Mouse (Mus musculus): ENCODE data around the gene Rimbp3. TPM values are rescaled to one million over a fixed set of nuclear protein-coding genes. Genes with fewer than 3 reads are reported as not detected.
A peak's percentile ranks its signal among the peaks of the same experiment; 100 is the strongest.

The Rimbp3 gene
- polyA plus RNA-seq, 1 experiment from 2014 or later: 2.3 TPM

- Histone ChIP-seq H3K9me3 (ENCODE audit: control insufficient read depth, low read length) (no peaks in the 10 kb centered on the region), H3K27ac (ENCODE audit: low read length) (no peak overlapping the region), H3K4me2 (ENCODE audit: low read length) (no peak overlapping the region), H3K9ac (replicated peaks; ENCODE audit: low read depth, low read length) (no peak overlapping the region), H3K4me3 (replicated peaks; ENCODE audit: low read length) (no peak overlapping the region), H3K4me1 (replicated peaks; ENCODE audit: control insufficient read depth, insufficient read depth, low read length) (peaks cover 31% of the 10 kb centered on the region), H3K27me3 (replicated peaks; ENCODE audit: control insufficient read depth, insufficient read depth, low read length) (no peaks in the 10 kb centered on the region), H3K36me3 (ENCODE audit: control insufficient read depth, insufficient read depth) (no peaks in the 10 kb centered on the region)
- peak; percentile 21 for ATAC-seq
- 30% methylated on average over 3 of the region's 3 CpGs for WGBS
Observed at GRCm38 (mm10) chr16:17251539-17251938, 43.1 kb downstream of the Rimbp3 start.

- Histone ChIP-seq H3K9ac (replicated peaks; ENCODE audit: low read depth, low read length) (no peak overlapping the region), H3K27me3 (replicated peaks; ENCODE audit: control insufficient read depth, insufficient read depth, low read length) (no peaks in the 10 kb centered on the region), H3K4me3 (replicated peaks; ENCODE audit: low read length) (no peak overlapping the region), H3K27ac (ENCODE audit: low read length) (no peak overlapping the region), H3K36me3 (ENCODE audit: control insufficient read depth, insufficient read depth) (no peaks in the 10 kb centered on the region), H3K4me1 (replicated peaks; ENCODE audit: control insufficient read depth, insufficient read depth, low read length) (peaks cover 31% of the 10 kb centered on the region), H3K9me3 (ENCODE audit: control insufficient read depth, low read length) (no peaks in the 10 kb centered on the region), H3K4me2 (ENCODE audit: low read length) (no peak overlapping the region)
- no peak for ATAC-seq
- WGBS: 60% methylated on average over 3 of the region's 3 CpGs
Observed at GRCm38 (mm10) chr16:17252086-17252726, 43.8 kb downstream of the Rimbp3 start.

GRCm38 (mm10) chr16:17252841-17253240, 44.4 kb downstream of the Rimbp3 start:
- Histone ChIP-seq H3K27me3 (replicated peaks; ENCODE audit: control insufficient read depth, insufficient read depth, low read length) (no peaks in the 10 kb centered on the region), H3K36me3 (ENCODE audit: control insufficient read depth, insufficient read depth) (no peaks in the 10 kb centered on the region)
- WGBS: 67% methylated on average over 7 of the region's 7 CpGs

GRCm38 (mm10) chr16:17254005-17254597, 45.7 kb downstream of the Rimbp3 start:
- no peaks in the 10 kb centered on the region for H3K27me3 ChIP-seq (replicated peaks; ENCODE audit: control insufficient read depth, insufficient read depth, low read length)
- 0 out of 2 replicates have a peak, but pooled peaks cover 7% of the 10 kb centered on the region for H3K36me3 ChIP-seq (ENCODE audit: control insufficient read depth, insufficient read depth)
- no peak overlapping the region for H3K4me3 ChIP-seq (replicated peaks; ENCODE audit: low read length)
- peak; percentile 16; the same call in 1 of the 2 replicates for ATAC-seq
- H3K27ac ChIP-seq (ENCODE audit: low read length): no peak overlapping the region
- H3K4me2 ChIP-seq (ENCODE audit: low read length): no peak overlapping the region
- no peaks in the 10 kb centered on the region for H3K9me3 ChIP-seq (ENCODE audit: control insufficient read depth, low read length)
- H3K9ac ChIP-seq (replicated peaks; ENCODE audit: low read depth, low read length): no peak overlapping the region
- 19% methylated on average over 4 of the region's 4 CpGs for WGBS
- peaks cover 26% of the 10 kb centered on the region for H3K4me1 ChIP-seq (replicated peaks; ENCODE audit: control insufficient read depth, insufficient read depth, low read length)

More at GRCm38 (mm10) chr16:17252841-17253240, 44.4 kb downstream of the Rimbp3 start:
- peaks cover 26% of the 10 kb centered on the region for H3K4me1 ChIP-seq (replicated peaks; ENCODE audit: control insufficient read depth, insufficient read depth, low read length)
- ATAC-seq: no peak
- no peak overlapping the region for H3K4me3 ChIP-seq (replicated peaks; ENCODE audit: low read length)
- H3K9me3 ChIP-seq (ENCODE audit: control insufficient read depth, low read length): no peaks in the 10 kb centered on the region
- no peak overlapping the region for H3K9ac ChIP-seq (replicated peaks; ENCODE audit: low read depth, low read length)
- no peak overlapping the region for H3K4me2 ChIP-seq (ENCODE audit: low read length)
- H3K27ac ChIP-seq (ENCODE audit: low read length): no peak overlapping the region

- no peak for ATAC-seq
- 0 out of 2 replicates have a peak, but pooled peaks cover 7% of the 10 kb centered on the region for H3K36me3 ChIP-seq (ENCODE audit: control insufficient read depth, insufficient read depth)
- no peak overlapping the region for H3K4me2 ChIP-seq (ENCODE audit: low read length)
- no peak overlapping the region for H3K4me3 ChIP-seq (replicated peaks; ENCODE audit: low read length)
- 78% methylated on average over 2 of the region's 2 CpGs for WGBS
- H3K9me3 ChIP-seq (ENCODE audit: control insufficient read depth, low read length): no peaks in the 10 kb centered on the region
- H3K4me1 ChIP-seq (replicated peaks; ENCODE audit: control insufficient read depth, insufficient read depth, low read length): peaks cover 26% of the 10 kb centered on the region
- no peak overlapping the region for H3K27ac ChIP-seq (ENCODE audit: low read length)
- H3K9ac ChIP-seq (replicated peaks; ENCODE audit: low read depth, low read length): no peak overlapping the region
- no peaks in the 10 kb centered on the region for H3K27me3 ChIP-seq (replicated peaks; ENCODE audit: control insufficient read depth, insufficient read depth, low read length)
Observed at GRCm38 (mm10) chr16:17255270-17255669, 46.9 kb downstream of the Rimbp3 start.

- ATAC-seq: 0 out of 2 replicates have a peak, but pooled peaks have one; percentile 13
- 85% methylated on average over 9 of the region's 9 CpGs for WGBS
- H3K9me3 ChIP-seq (ENCODE audit: control insufficient read depth, low read length): no peaks in the 10 kb centered on the region
- H3K4me2 ChIP-seq (ENCODE audit: low read length): no peak overlapping the region
- no peaks in the 10 kb centered on the region for H3K27me3 ChIP-seq (replicated peaks; ENCODE audit: control insufficient read depth, insufficient read depth, low read length)
- H3K27ac ChIP-seq (ENCODE audit: low read length): no peak overlapping the region
- peaks cover 13% of the 10 kb centered on the region for H3K4me1 ChIP-seq (replicated peaks; ENCODE audit: control insufficient read depth, insufficient read depth, low read length)
- H3K36me3 ChIP-seq (ENCODE audit: control insufficient read depth, insufficient read depth): peaks cover 7% of the 10 kb centered on the region; the same call in 1 of the 2 replicates
- no peak overlapping the region for H3K9ac ChIP-seq (replicated peaks; ENCODE audit: low read depth, low read length)
- H3K4me3 ChIP-seq (replicated peaks; ENCODE audit: low read length): no peak overlapping the region
Observed at GRCm38 (mm10) chr16:17257359-17257821, 49.0 kb downstream of the Rimbp3 start.

GRCm38 (mm10) chr16:17258917-17259316, 50.5 kb downstream of the Rimbp3 start:
- ATAC-seq: no peak
- WGBS: 94% methylated on average over 12 of the region's 12 CpGs
- H3K4me1 ChIP-seq (replicated peaks; ENCODE audit: control insufficient read depth, insufficient read depth, low read length): peaks cover 5% of the 10 kb centered on the region
- no peaks in the 10 kb centered on the region for H3K9me3 ChIP-seq (ENCODE audit: control insufficient read depth, low read length)
- H3K9ac ChIP-seq (replicated peaks; ENCODE audit: low read depth, low read length): no peak overlapping the region
- H3K27me3 ChIP-seq (replicated peaks; ENCODE audit: control insufficient read depth, insufficient read depth, low read length): no peaks in the 10 kb centered on the region
- peaks cover 7% of the 10 kb centered on the region; the same call in 1 of the 2 replicates for H3K36me3 ChIP-seq (ENCODE audit: control insufficient read depth, insufficient read depth)
- H3K4me3 ChIP-seq (replicated peaks; ENCODE audit: low read length): no peak overlapping the region
- H3K27ac ChIP-seq (ENCODE audit: low read length): no peak overlapping the region
- H3K4me2 ChIP-seq (ENCODE audit: low read length): no peak overlapping the region

GRCm38 (mm10) chr16:17261341-17261740, 52.9 kb downstream of the Rimbp3 start:
- Histone ChIP-seq H3K4me3 (replicated peaks; ENCODE audit: low read length) (no peak overlapping the region), H3K4me2 (ENCODE audit: low read length) (no peak overlapping the region), H3K9me3 (ENCODE audit: control insufficient read depth, low read length) (no peaks in the 10 kb centered on the region), H3K27me3 (replicated peaks; ENCODE audit: control insufficient read depth, insufficient read depth, low read length) (no peaks in the 10 kb centered on the region), H3K27ac (ENCODE audit: low read length) (no peak overlapping the region), H3K4me1 (replicated peaks; ENCODE audit: control insufficient read depth, insufficient read depth, low read length) (no peaks in the 10 kb centered on the region), H3K36me3 (ENCODE audit: control insufficient read depth, insufficient read depth) (peaks cover 7% of the 10 kb centered on the region; the same call in 1 of the 2 replicates), H3K9ac (replicated peaks; ENCODE audit: low read depth, low read length) (no peak overlapping the region)
- 81% methylated on average over 1 of the region's 1 CpGs for WGBS
- ATAC-seq: no peak

Measured in forebrain, embryonic 16.5 days (tissue).